32 mouse cellular contexts compared by ENCODE assay signal in genomic region chr2:145684891-145685290, GRCm38 (mm10). TPM values are rescaled to one million over a fixed set of nuclear protein-coding genes. Genes with fewer than 3 reads are reported as not detected.
"Had no signal": no experiment of that assay in that cellular context is flagged by ENCODE, and none has a peak within 500 bp of the region (broad histone marks: within the 10 kb centered on the region; RNA-seq: fewer than 3 reads in every experiment).

No protein-coding gene starts in this region.

- H3K4me3 ChIP-seq: limb, embryonic 10.5 days; limb, embryonic 12.5 days; limb, embryonic 13.5 days; limb, embryonic 15.5 days; liver, embryonic 12.5 days; liver, embryonic 13.5 days; liver, embryonic 15.5 days; lung, embryonic 15.5 days; megakaryocyte, embryonic 14.5 days; midbrain, embryonic 10.5 days; midbrain, embryonic 12.5 days; midbrain, embryonic 13.5 days; midbrain, embryonic 15.5 days; myocyte; neural tube, embryonic 12.5 days; neural tube, embryonic 13.5 days had no signal

- ATAC-seq: liver, embryonic 12.5 days; liver, postnatal 0 days; lung, postnatal 0 days; midbrain, embryonic 13.5 days; midbrain, embryonic 15.5 days; midbrain, embryonic 16.5 days had no signal

- H3K36me3 ChIP-seq: limb, embryonic 10.5 days; limb, embryonic 12.5 days; limb, embryonic 13.5 days; limb, embryonic 15.5 days; liver, embryonic 12.5 days; liver, embryonic 13.5 days; liver, embryonic 15.5 days; lung, embryonic 15.5 days; midbrain, embryonic 10.5 days; midbrain, embryonic 12.5 days; midbrain, embryonic 13.5 days; midbrain, embryonic 15.5 days; neural tube, embryonic 12.5 days; neural tube, embryonic 13.5 days had no signal

- DNase-seq: left cerebral cortex, postnatal 4 days; liver; liver, embryonic 13.5 days; liver, postnatal 0 days; lung, adult 18-20 months; lung, adult 2 months; lung, embryonic 14.5 days; lung, postnatal 10 days; lung, postnatal 14 days; lung, postnatal 36 days; lung, postnatal 4 days; midbrain, embryonic 14.5 days had no signal

- H3K9me3 ChIP-seq: limb, embryonic 10.5 days; limb, embryonic 12.5 days; limb, embryonic 13.5 days; limb, embryonic 15.5 days; liver, embryonic 12.5 days; liver, embryonic 13.5 days; liver, embryonic 15.5 days; lung, embryonic 15.5 days; megakaryocyte, embryonic 14.5 days; midbrain, embryonic 10.5 days; midbrain, embryonic 12.5 days; midbrain, embryonic 13.5 days; midbrain, embryonic 15.5 days; neural tube, embryonic 12.5 days; neural tube, embryonic 13.5 days had no signal

- H3K27me3 ChIP-seq: limb, embryonic 12.5 days; limb, embryonic 13.5 days; limb, embryonic 15.5 days; liver, embryonic 12.5 days; liver, embryonic 13.5 days; liver, embryonic 15.5 days; lung, embryonic 15.5 days; midbrain, embryonic 12.5 days; midbrain, embryonic 13.5 days; midbrain, embryonic 15.5 days; neural tube, embryonic 12.5 days; neural tube, embryonic 13.5 days had no signal

- H3K27ac ChIP-seq: limb, embryonic 10.5 days; limb, embryonic 12.5 days; limb, embryonic 13.5 days; limb, embryonic 15.5 days; liver, embryonic 12.5 days; liver, embryonic 13.5 days; liver, embryonic 14.5 days; liver, embryonic 15.5 days; lung, embryonic 15.5 days; macrophage; midbrain, embryonic 10.5 days; midbrain, embryonic 12.5 days; midbrain, embryonic 13.5 days; midbrain, embryonic 15.5 days; neural tube, embryonic 12.5 days; neural tube, embryonic 13.5 days had no signal

- H3K4me1 ChIP-seq: liver, embryonic 12.5 days; liver, embryonic 13.5 days; megakaryocyte, embryonic 14.5 days; midbrain, embryonic 12.5 days; midbrain, embryonic 13.5 days; midbrain, embryonic 15.5 days; neural tube, embryonic 12.5 days had no signal

RNA-seq across cellular contexts. Expression of gene Rin2, which starts 9.9 kb away (rescaled TPM):
- total RNA-seq: megakaryocyte-erythroid progenitor cell, adult 5-6 weeks had no signal
